Mouse (Mus musculus): ENCODE data around the gene Glp1r. TPM values are rescaled to one million over a fixed set of nuclear protein-coding genes. Genes with fewer than 3 reads are reported as not detected.

Gene Glp1r
- polyA plus RNA-seq, 1 experiment from 2014 or later = not detected

GRCm38 (mm10) chr17:30871040-30871439 lies 30.6 kb upstream of the Glp1r start:
- Histone ChIP-seq H3K36me3 (ENCODE audit: control insufficient read depth, insufficient read depth, low read length) (no peaks in the 10 kb centered on the region), H3K9ac (ENCODE audit: low read length) (no peak overlapping the region), H3K4me2 (ENCODE audit: low read depth, severe bottlenecking) (no peak overlapping the region), H3K4me3 (ENCODE audit: low read depth, low read length) (no peak overlapping the region), H3K9me3 (ENCODE audit: control insufficient read depth, low read length) (no peaks in the 10 kb centered on the region), H3K4me1 (ENCODE audit: control insufficient read depth, insufficient read depth, low read length) (no peaks in the 10 kb centered on the region), H3K27me3 (ENCODE audit: control insufficient read depth, insufficient read depth, low read length) (no peaks in the 10 kb centered on the region), H3K27ac (replicated peaks; ENCODE audit: low read depth, low read length) (no peak overlapping the region)
- 42% methylated on average over 10 of the region's 10 CpGs for WGBS
- no peak for DNase-seq (ENCODE audit: low spot score)
- ATAC-seq (ENCODE audit: insufficient number of reproducible peaks, low FRiP score, low TSS enrichment, low read depth) = no peak

GRCm38 (mm10) chr17:30874276-30874675 lies 27.3 kb upstream of the Glp1r start:
- no peaks in the 10 kb centered on the region for H3K27me3 ChIP-seq (ENCODE audit: control insufficient read depth, insufficient read depth, low read length)
- DNase-seq (ENCODE audit: low spot score) (no peak), ATAC-seq (ENCODE audit: insufficient number of reproducible peaks, low FRiP score, low TSS enrichment, low read depth) (no peak)
- H3K36me3 ChIP-seq (ENCODE audit: control insufficient read depth, insufficient read depth, low read length) = no peaks in the 10 kb centered on the region
- no peaks in the 10 kb centered on the region for H3K4me1 ChIP-seq (ENCODE audit: control insufficient read depth, insufficient read depth, low read length)
- H3K9ac ChIP-seq (ENCODE audit: low read length) = no peak overlapping the region
- H3K27ac ChIP-seq (replicated peaks; ENCODE audit: low read depth, low read length) = no peak overlapping the region
- no peaks in the 10 kb centered on the region for H3K9me3 ChIP-seq (ENCODE audit: control insufficient read depth, low read length)
- no peak overlapping the region for H3K4me2 ChIP-seq (ENCODE audit: low read depth, severe bottlenecking)
- 54% methylated on average over 15 of the region's 15 CpGs for WGBS
- H3K4me3 ChIP-seq (ENCODE audit: low read depth, low read length) = no peak overlapping the region

- Histone ChIP-seq H3K4me1 (ENCODE audit: control insufficient read depth, insufficient read depth, low read length) (no peaks in the 10 kb centered on the region), H3K36me3 (ENCODE audit: control insufficient read depth, insufficient read depth, low read length) (no peaks in the 10 kb centered on the region), H3K4me3 (ENCODE audit: low read depth, low read length) (no peak overlapping the region), H3K9me3 (ENCODE audit: control insufficient read depth, low read length) (no peaks in the 10 kb centered on the region), H3K27me3 (ENCODE audit: control insufficient read depth, insufficient read depth, low read length) (no peaks in the 10 kb centered on the region), H3K4me2 (ENCODE audit: low read depth, severe bottlenecking) (no peak overlapping the region), H3K27ac (replicated peaks; ENCODE audit: low read depth, low read length) (no peak overlapping the region), H3K9ac (ENCODE audit: low read length) (no peak overlapping the region)
- WGBS = 78% methylated on average over 7 of the region's 7 CpGs
- DNase-seq (ENCODE audit: low spot score) (no peak), ATAC-seq (ENCODE audit: insufficient number of reproducible peaks, low FRiP score, low TSS enrichment, low read depth) (no peak)
These were observed 24.2 kb upstream of the Glp1r start for GRCm38 (mm10) chr17:30877456-30877855.

- H3K36me3 ChIP-seq (ENCODE audit: control insufficient read depth, insufficient read depth, low read length) = no peaks in the 10 kb centered on the region
- no peak overlapping the region for H3K4me2 ChIP-seq (ENCODE audit: low read depth, severe bottlenecking)
- H3K4me3 ChIP-seq (ENCODE audit: low read depth, low read length) = no peak overlapping the region
- H3K4me1 ChIP-seq (ENCODE audit: control insufficient read depth, insufficient read depth, low read length) = no peaks in the 10 kb centered on the region
- no peak overlapping the region for H3K27ac ChIP-seq (replicated peaks; ENCODE audit: low read depth, low read length)
- H3K27me3 ChIP-seq (ENCODE audit: control insufficient read depth, insufficient read depth, low read length) = 0 out of 2 replicates have a peak, but pooled peaks cover 3% of the 10 kb centered on the region
- DNase-seq (ENCODE audit: low spot score) = no peak
- 47% methylated on average over 6 of the region's 6 CpGs for WGBS
- H3K9me3 ChIP-seq (ENCODE audit: control insufficient read depth, low read length) = no peaks in the 10 kb centered on the region
- no peak overlapping the region for H3K9ac ChIP-seq (ENCODE audit: low read length)
- no peak for ATAC-seq (ENCODE audit: insufficient number of reproducible peaks, low FRiP score, low TSS enrichment, low read depth)
These were observed 23.0 kb upstream of the Glp1r start for GRCm38 (mm10) chr17:30878626-30879025.

GRCm38 (mm10) chr17:30880391-30880790 lies 21.2 kb upstream of the Glp1r start:
- Histone ChIP-seq H3K4me2 (ENCODE audit: low read depth, severe bottlenecking) (no peak overlapping the region), H3K27me3 (ENCODE audit: control insufficient read depth, insufficient read depth, low read length) (0 out of 2 replicates have a peak, but pooled peaks cover 3% of the 10 kb centered on the region), H3K36me3 (ENCODE audit: control insufficient read depth, insufficient read depth, low read length) (no peaks in the 10 kb centered on the region), H3K9me3 (ENCODE audit: control insufficient read depth, low read length) (no peaks in the 10 kb centered on the region), H3K4me3 (ENCODE audit: low read depth, low read length) (no peak overlapping the region), H3K9ac (ENCODE audit: low read length) (no peak overlapping the region), H3K4me1 (ENCODE audit: control insufficient read depth, insufficient read depth, low read length) (no peaks in the 10 kb centered on the region), H3K27ac (replicated peaks; ENCODE audit: low read depth, low read length) (no peak overlapping the region)
- DNase-seq (ENCODE audit: low spot score) = no peak
- WGBS = 80% methylated on average over 3 of the region's 3 CpGs
- ATAC-seq (ENCODE audit: insufficient number of reproducible peaks, low FRiP score, low TSS enrichment, low read depth) = no peak

- H3K9me3 ChIP-seq (ENCODE audit: control insufficient read depth, low read length) = no peaks in the 10 kb centered on the region
- no peak overlapping the region for H3K9ac ChIP-seq (ENCODE audit: low read length)
- H3K27ac ChIP-seq (replicated peaks; ENCODE audit: low read depth, low read length) = no peak overlapping the region
- no peaks in the 10 kb centered on the region for H3K36me3 ChIP-seq (ENCODE audit: control insufficient read depth, insufficient read depth, low read length)
- no peaks in the 10 kb centered on the region for H3K4me1 ChIP-seq (ENCODE audit: control insufficient read depth, insufficient read depth, low read length)
- DNase-seq (ENCODE audit: low spot score) (no peak), ATAC-seq (ENCODE audit: insufficient number of reproducible peaks, low FRiP score, low TSS enrichment, low read depth) (no peak)
- WGBS = 61% methylated on average over 2 of the region's 2 CpGs
- 0 out of 2 replicates have a peak, but pooled peaks cover 3% of the 10 kb centered on the region for H3K27me3 ChIP-seq (ENCODE audit: control insufficient read depth, insufficient read depth, low read length)
- H3K4me3 ChIP-seq (ENCODE audit: low read depth, low read length) = no peak overlapping the region
- no peak overlapping the region for H3K4me2 ChIP-seq (ENCODE audit: low read depth, severe bottlenecking)
These were observed 20.6 kb upstream of the Glp1r start for GRCm38 (mm10) chr17:30881001-30881400.

- Histone ChIP-seq H3K36me3 (ENCODE audit: control insufficient read depth, insufficient read depth, low read length) (no peaks in the 10 kb centered on the region), H3K9ac (ENCODE audit: low read length) (no peak overlapping the region), H3K27ac (replicated peaks; ENCODE audit: low read depth, low read length) (no peak overlapping the region), H3K4me1 (ENCODE audit: control insufficient read depth, insufficient read depth, low read length) (no peaks in the 10 kb centered on the region), H3K9me3 (ENCODE audit: control insufficient read depth, low read length) (no peaks in the 10 kb centered on the region), H3K27me3 (ENCODE audit: control insufficient read depth, insufficient read depth, low read length) (0 out of 2 replicates have a peak, but pooled peaks cover 3% of the 10 kb centered on the region), H3K4me2 (ENCODE audit: low read depth, severe bottlenecking) (no peak overlapping the region), H3K4me3 (ENCODE audit: low read depth, low read length) (no peak overlapping the region)
- WGBS = 15% methylated on average over 6 of the region's 6 CpGs
- DNase-seq (ENCODE audit: low spot score) (no peak), ATAC-seq (ENCODE audit: insufficient number of reproducible peaks, low FRiP score, low TSS enrichment, low read depth) (no peak)
These were observed 19.4 kb upstream of the Glp1r start for GRCm38 (mm10) chr17:30882206-30882605.

GRCm38 (mm10) chr17:30883534-30883933 lies 18.1 kb upstream of the Glp1r start:
- no peak for ATAC-seq (ENCODE audit: insufficient number of reproducible peaks, low FRiP score, low TSS enrichment, low read depth)
- H3K9ac ChIP-seq (ENCODE audit: low read length) = no peak overlapping the region
- DNase-seq (ENCODE audit: low spot score) = no peak
- H3K27me3 ChIP-seq (ENCODE audit: control insufficient read depth, insufficient read depth, low read length) = 0 out of 2 replicates have a peak, but pooled peaks cover 3% of the 10 kb centered on the region
- no peaks in the 10 kb centered on the region for H3K4me1 ChIP-seq (ENCODE audit: control insufficient read depth, insufficient read depth, low read length)
- H3K9me3 ChIP-seq (ENCODE audit: control insufficient read depth, low read length) = no peaks in the 10 kb centered on the region
- 75% methylated on average over 8 of the region's 8 CpGs for WGBS
- no peak overlapping the region for H3K27ac ChIP-seq (replicated peaks; ENCODE audit: low read depth, low read length)
- H3K36me3 ChIP-seq (ENCODE audit: control insufficient read depth, insufficient read depth, low read length) = no peaks in the 10 kb centered on the region
- no peak overlapping the region for H3K4me3 ChIP-seq (ENCODE audit: low read depth, low read length)
- no peak overlapping the region for H3K4me2 ChIP-seq (ENCODE audit: low read depth, severe bottlenecking)

GRCm38 (mm10) chr17:30892086-30892485 lies 9.5 kb upstream of the Glp1r start:
- Histone ChIP-seq H3K36me3 (ENCODE audit: control insufficient read depth, insufficient read depth, low read length) (no peaks in the 10 kb centered on the region), H3K27ac (replicated peaks; ENCODE audit: low read depth, low read length) (no peak overlapping the region)

More at GRCm38 (mm10) chr17:30892086-30892485, 9.5 kb upstream of the Glp1r start:
- Histone ChIP-seq H3K9ac (ENCODE audit: low read length) (no peak overlapping the region), H3K27me3 (ENCODE audit: control insufficient read depth, insufficient read depth, low read length) (no peaks in the 10 kb centered on the region), H3K9me3 (ENCODE audit: control insufficient read depth, low read length) (no peaks in the 10 kb centered on the region), H3K4me3 (ENCODE audit: low read depth, low read length) (no peak overlapping the region), H3K4me2 (ENCODE audit: low read depth, severe bottlenecking) (no peak overlapping the region), H3K4me1 (ENCODE audit: control insufficient read depth, insufficient read depth, low read length) (peaks cover 3% of the 10 kb centered on the region; the same call in 1 of the 2 replicates)
- ATAC-seq (ENCODE audit: insufficient number of reproducible peaks, low FRiP score, low TSS enrichment, low read depth) (no peak), DNase-seq (ENCODE audit: low spot score) (peak; percentile 74)
- WGBS = 0% methylated on average over 1 of the region's 1 CpGs
